Comparison of ENCODE assay signal across 8 mouse cellular contexts in the genomic region with DNA sequence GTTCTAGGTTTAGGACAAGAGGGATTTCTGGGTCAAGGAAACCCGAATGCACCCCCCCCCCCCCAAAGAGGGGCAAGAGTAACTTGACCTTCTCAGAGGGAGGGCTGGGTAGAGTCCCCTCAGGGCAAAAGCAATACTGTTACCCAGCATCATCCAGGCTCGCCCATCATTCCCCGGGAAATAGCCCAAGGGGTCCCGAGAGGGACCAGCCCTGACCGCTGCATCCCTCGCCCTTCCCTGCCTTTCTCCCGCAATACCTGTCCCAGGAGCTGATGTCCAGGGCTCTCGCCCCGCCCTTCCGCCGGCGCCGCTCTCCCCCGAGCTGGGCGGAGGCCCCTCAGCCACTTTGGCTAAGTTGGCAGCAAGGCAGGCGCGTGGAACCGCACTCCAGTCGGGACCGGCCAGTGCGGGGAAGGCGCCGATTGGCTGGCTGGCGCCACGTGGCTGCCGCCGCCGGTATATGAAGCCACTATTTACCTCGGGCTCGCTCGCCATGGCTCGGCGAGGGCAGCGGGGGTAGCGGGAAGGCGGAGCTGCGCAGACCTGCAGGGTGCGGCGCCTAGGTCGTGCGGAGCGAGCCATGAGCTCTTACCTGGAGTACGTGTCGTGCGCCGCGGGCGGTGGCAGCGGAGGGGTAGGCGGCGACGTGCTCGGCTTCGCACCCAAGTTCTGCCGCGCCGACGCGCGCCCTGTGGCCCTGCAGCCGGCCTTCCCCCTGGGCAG. TPM values are rescaled to one million over a fixed set of nuclear protein-coding genes. Genes with fewer than 3 reads are reported as not detected.
DNase-seq lines count a peak whose midpoint lies in the region; ATAC-seq lines count a peak whose summit lies in the region.

TSS of gene Hoxd1 (plus strand) at position 459 of the 723 bp plus-strand sequence.

- peak; percentile 70 for ATAC-seq in limb, embryonic 11.5 days (ENCODE audit: insufficient number of reproducible peaks, low FRiP score, low TSS enrichment, low read depth)
- ATAC-seq in neural tube, embryonic 15.5 days (ENCODE audit: low FRiP score): peak; percentile 82

- peaks cover 33% of the 10 kb centered on the region for H3K27me3 ChIP-seq in limb, embryonic 11.5 days (ENCODE audit: control insufficient read depth, insufficient read depth, low read length)
- peaks cover 31% of the 10 kb centered on the region for H3K27me3 ChIP-seq in neural tube, embryonic 15.5 days (replicated peaks)

- H3K27ac ChIP-seq in limb, embryonic 11.5 days (replicated peaks; ENCODE audit: low read depth, low read length): no peak within 1 kb of the TSS
- H3K27ac ChIP-seq in neural tube, embryonic 15.5 days (replicated peaks): no peak within 1 kb of the TSS

- peak within 1 kb of the TSS; percentile 95 for H3K4me2 ChIP-seq in limb, embryonic 11.5 days (ENCODE audit: low read depth, severe bottlenecking)
- peak within 1 kb of the TSS; percentile 94 for H3K4me2 ChIP-seq in neural tube, embryonic 15.5 days

- peaks cover 20% of the 10 kb centered on the region for H3K4me1 ChIP-seq in limb, embryonic 11.5 days (ENCODE audit: control insufficient read depth, insufficient read depth, low read length)
- peaks cover 25% of the 10 kb centered on the region for H3K4me1 ChIP-seq in neural tube, embryonic 15.5 days

- DNase-seq in ovary, adult 18-20 months (ENCODE audit: low spot score): peak; percentile 39
- DNase-seq in ovary, postnatal 14 days (ENCODE audit: low spot score): no peak
- DNase-seq in embryo, embryonic 11 days: peak; percentile 87
- peak; percentile 33 for DNase-seq in heart, postnatal 4 days
- DNase-seq in limb, embryonic 11.5 days (ENCODE audit: low spot score): peak; percentile 83
- no peak for DNase-seq in T-cell, adult 2 months (ENCODE audit: low spot score)
- no peak for DNase-seq in cerebellum, adult 9-11 months

- no peaks in the 10 kb centered on the region for H3K9me3 ChIP-seq in limb, embryonic 11.5 days (ENCODE audit: control insufficient read depth, low read length)
- no peaks in the 10 kb centered on the region for H3K9me3 ChIP-seq in neural tube, embryonic 15.5 days (replicated peaks)

- peak within 1 kb of the TSS; percentile 27; the same call in 1 of the 2 replicates for H3K9ac ChIP-seq in limb, embryonic 11.5 days (ENCODE audit: low read length)
- H3K9ac ChIP-seq in neural tube, embryonic 15.5 days (replicated peaks): peak within 1 kb of the TSS; percentile 46

- no peaks in the 10 kb centered on the region for H3K36me3 ChIP-seq in limb, embryonic 11.5 days (ENCODE audit: control insufficient read depth, insufficient read depth, low read length)
- no peaks in the 10 kb centered on the region for H3K36me3 ChIP-seq in neural tube, embryonic 15.5 days

- peak within 1 kb of the TSS; percentile 51 for H3K4me3 ChIP-seq in limb, embryonic 11.5 days (ENCODE audit: low read depth, low read length)
- peak within 1 kb of the TSS; percentile 62 for H3K4me3 ChIP-seq in neural tube, embryonic 15.5 days (replicated peaks)

- under 1% methylated on average over 61 of the region's 61 CpGs for WGBS in limb, embryonic 11.5 days
- under 1% methylated on average over 59 of the region's 61 CpGs for WGBS in neural tube, embryonic 15.5 days

RNA-seq across cellular contexts. Expression of gene Hoxd1, which starts in this region (rescaled TPM):
- not detected for total RNA-seq in heart, postnatal 4 days (2021)
- polyA plus RNA-seq in limb, embryonic 11.5 days (2014; fragmentation: Nextera tagmentation; extraction: Ambion mirVana): 0.17 and 0.30 TPM in 2 replicates
- polyA plus RNA-seq in neural tube, embryonic 15.5 days (2015; fragmentation: Nextera tagmentation; extraction: Ambion mirVana): 1.7 and 2.1 TPM in 2 replicates

Comparison
In these comparisons a context has a peak if more than half of its experiments do, and no peak if none do; other contexts are left out.
1. DNase-seq: peak in ovary, adult 18-20 months (single experiment) and embryo, embryonic 11 days (single experiment); none in ovary, postnatal 14 days (single experiment), T-cell, adult 2 months (single experiment) and cerebellum, adult 9-11 months (single experiment).
2. Peak in DNase-seq in heart, postnatal 4 days; RNA of the gene not detected or under 1 TPM.
3. Peak in DNase-seq, ATAC-seq, H3K4me3 ChIP-seq, H3K9ac ChIP-seq and H3K4me2 ChIP-seq in limb, embryonic 11.5 days; RNA of the gene not detected or under 1 TPM.